Mouse (Mus musculus): ENCODE measurements at regions not wholly inside any gene's neighbourhood (a gene's known extent, or its start where the extent isn't known, plus 50 kb on each side); places are given as distances from the start of the nearest gene placed in this dataset.
A peak's percentile ranks its signal among the peaks of the same experiment; 100 is the strongest.

DNA sequence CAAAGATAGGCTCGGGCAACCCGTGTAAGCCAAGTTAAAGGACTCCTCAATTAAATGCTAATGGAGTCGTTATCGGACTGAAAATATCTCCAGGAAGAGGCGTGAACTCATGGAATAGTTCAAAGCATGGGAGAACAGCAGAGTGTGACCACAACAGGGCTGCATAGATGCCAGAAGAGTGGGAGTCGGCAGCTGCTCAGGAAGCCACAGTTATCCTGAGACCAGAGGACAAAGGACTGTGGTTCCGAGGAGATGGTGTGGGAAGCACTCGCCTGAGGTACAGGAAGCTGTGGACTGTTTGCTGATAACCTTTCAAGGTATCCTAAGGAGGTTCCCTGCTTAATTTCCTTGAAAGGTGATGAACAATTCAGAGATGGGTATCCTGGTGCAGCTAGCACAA lies 290.5 kb upstream of the Lyplal1 start:
- Histone ChIP-seq H3K27me3 (replicated peaks; ENCODE audit: control insufficient read depth, insufficient read depth, low read length) (no peaks in the 10 kb centered on the region), H3K4me1 (ENCODE audit: control insufficient read depth, insufficient read depth, low read length) (no peaks in the 10 kb centered on the region), H3K4me3 (ENCODE audit: insufficient read depth, low read depth, low read length) (no peak overlapping the region), H3K36me3 (ENCODE audit: control insufficient read depth, insufficient read depth, low read length) (no peaks in the 10 kb centered on the region), H3K27ac (ENCODE audit: insufficient read depth, low read depth, low read length) (no peak overlapping the region)
- DNase-seq = no peak
- 37% methylated on average over 8 of the region's 8 CpGs for WGBS
- TF ChIP-seq POLR2A (IDR thresholded peaks at IDR 0.05; ENCODE audit: low read depth, low read length) (no peak), CTCF (conservative IDR thresholded peaks at IDR 0.05; ENCODE audit: insufficient read depth, insufficient read length, low read depth, low read length) (no peak)

- H3K4me1 ChIP-seq (ENCODE audit: control insufficient read depth, insufficient read depth, low read length) = no peaks in the 10 kb centered on the region
- H3K4me3 ChIP-seq (ENCODE audit: insufficient read depth, low read depth, low read length) = no peak overlapping the region
- WGBS = 73% methylated on average over 5 of the region's 5 CpGs
- no peak for TF ChIP-seq CTCF (conservative IDR thresholded peaks at IDR 0.05; ENCODE audit: insufficient read depth, insufficient read length, low read depth, low read length)
- TF ChIP-seq POLR2A (IDR thresholded peaks at IDR 0.05; ENCODE audit: low read depth, low read length) = no peak
- H3K36me3 ChIP-seq (ENCODE audit: control insufficient read depth, insufficient read depth, low read length) = no peaks in the 10 kb centered on the region
- no peak for DNase-seq
- H3K27ac ChIP-seq (ENCODE audit: insufficient read depth, low read depth, low read length) = no peak overlapping the region
- no peaks in the 10 kb centered on the region for H3K27me3 ChIP-seq (replicated peaks; ENCODE audit: control insufficient read depth, insufficient read depth, low read length)
These were observed 288.6 kb upstream of the Lyplal1 start for GRCm38 (mm10) chr1:186405693-186406092.

- no peaks in the 10 kb centered on the region for H3K4me1 ChIP-seq (ENCODE audit: control insufficient read depth, insufficient read depth, low read length)
- H3K4me3 ChIP-seq (ENCODE audit: insufficient read depth, low read depth, low read length) = no peak overlapping the region
- no peaks in the 10 kb centered on the region for H3K36me3 ChIP-seq (ENCODE audit: control insufficient read depth, insufficient read depth, low read length)
- WGBS = 55% methylated on average over 8 of the region's 8 CpGs
- TF ChIP-seq POLR2A (IDR thresholded peaks at IDR 0.05; ENCODE audit: low read depth, low read length) = no peak
- TF ChIP-seq CTCF (conservative IDR thresholded peaks at IDR 0.05; ENCODE audit: insufficient read depth, insufficient read length, low read depth, low read length) = no peak
- no peak overlapping the region for H3K27ac ChIP-seq (ENCODE audit: insufficient read depth, low read depth, low read length)
- DNase-seq = no peak
- no peaks in the 10 kb centered on the region for H3K27me3 ChIP-seq (replicated peaks; ENCODE audit: control insufficient read depth, insufficient read depth, low read length)
These were observed 282.7 kb upstream of the Lyplal1 start for GRCm38 (mm10) chr1:186399762-186400161.

DNA sequence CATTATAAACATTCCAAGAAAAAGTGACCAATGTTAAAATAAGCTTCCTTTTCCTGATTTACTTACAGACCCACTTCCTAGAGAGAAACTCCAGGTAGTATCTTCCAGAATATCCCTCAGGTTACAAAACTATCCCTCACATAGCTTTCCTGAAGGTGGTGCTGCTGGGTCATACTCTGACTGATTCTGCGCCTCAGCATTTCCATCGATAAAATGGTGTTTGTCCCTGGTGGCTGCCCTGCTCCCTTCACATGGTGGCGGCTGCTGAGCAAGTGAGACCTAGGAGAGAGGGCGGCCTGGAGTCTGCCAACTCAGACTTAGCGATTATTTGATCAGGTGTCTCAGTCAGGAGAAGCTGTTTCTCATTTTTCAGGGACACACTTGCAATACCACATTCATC lies 275.9 kb upstream of the Lyplal1 start:
- TF ChIP-seq POLR2A (IDR thresholded peaks at IDR 0.05; ENCODE audit: low read depth, low read length) = no peak
- peak; percentile 54 for TF ChIP-seq CTCF (conservative IDR thresholded peaks at IDR 0.05; ENCODE audit: insufficient read depth, insufficient read length, low read depth, low read length)
- Histone ChIP-seq H3K4me1 (ENCODE audit: control insufficient read depth, insufficient read depth, low read length) (no peaks in the 10 kb centered on the region), H3K4me3 (ENCODE audit: insufficient read depth, low read depth, low read length) (no peak overlapping the region), H3K27me3 (replicated peaks; ENCODE audit: control insufficient read depth, insufficient read depth, low read length) (no peaks in the 10 kb centered on the region), H3K36me3 (ENCODE audit: control insufficient read depth, insufficient read depth, low read length) (no peaks in the 10 kb centered on the region), H3K27ac (ENCODE audit: insufficient read depth, low read depth, low read length) (no peak overlapping the region)
- peak; percentile 19 for DNase-seq
- WGBS = 53% methylated on average over 5 of the region's 5 CpGs

DNA sequence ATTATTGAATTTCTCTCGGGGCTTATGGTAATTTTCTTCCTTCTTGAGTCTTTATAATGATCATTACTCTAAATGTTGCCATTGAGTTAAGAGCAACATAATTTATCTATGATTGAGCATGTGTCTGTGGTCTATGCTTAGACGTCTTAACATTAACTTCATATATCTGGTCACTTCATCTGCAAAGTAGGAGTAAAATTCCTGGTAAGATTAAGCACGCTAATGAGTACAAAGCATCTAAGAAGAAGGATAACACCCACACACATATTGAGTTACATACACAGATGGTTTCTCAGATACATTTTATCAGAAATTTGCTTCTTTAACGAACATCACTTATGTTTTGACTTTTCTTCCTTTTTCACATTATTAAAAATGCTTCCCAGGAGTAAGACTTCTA lies 267.3 kb upstream of the Lyplal1 start:
- 79% methylated on average over 4 of the region's 4 CpGs for WGBS
- no peak overlapping the region for H3K4me3 ChIP-seq (ENCODE audit: insufficient read depth, low read depth, low read length)
- DNase-seq = no peak
- H3K36me3 ChIP-seq (ENCODE audit: control insufficient read depth, insufficient read depth, low read length) = no peaks in the 10 kb centered on the region
- TF ChIP-seq CTCF (conservative IDR thresholded peaks at IDR 0.05; ENCODE audit: insufficient read depth, insufficient read length, low read depth, low read length) = no peak
- TF ChIP-seq POLR2A (IDR thresholded peaks at IDR 0.05; ENCODE audit: low read depth, low read length) = no peak
- no peaks in the 10 kb centered on the region for H3K27me3 ChIP-seq (replicated peaks; ENCODE audit: control insufficient read depth, insufficient read depth, low read length)
- no peak overlapping the region for H3K27ac ChIP-seq (ENCODE audit: insufficient read depth, low read depth, low read length)
- H3K4me1 ChIP-seq (ENCODE audit: control insufficient read depth, insufficient read depth, low read length) = no peaks in the 10 kb centered on the region

GRCm38 (mm10) chr1:186383453-186383852 lies 266.3 kb upstream of the Lyplal1 start:
- H3K36me3 ChIP-seq (ENCODE audit: control insufficient read depth, insufficient read depth, low read length) = no peaks in the 10 kb centered on the region
- H3K4me3 ChIP-seq (ENCODE audit: insufficient read depth, low read depth, low read length) = no peak overlapping the region
- no peaks in the 10 kb centered on the region for H3K4me1 ChIP-seq (ENCODE audit: control insufficient read depth, insufficient read depth, low read length)
- H3K27ac ChIP-seq (ENCODE audit: insufficient read depth, low read depth, low read length) = no peak overlapping the region
- TF ChIP-seq POLR2A (IDR thresholded peaks at IDR 0.05; ENCODE audit: low read depth, low read length) (no peak), CTCF (conservative IDR thresholded peaks at IDR 0.05; ENCODE audit: insufficient read depth, insufficient read length, low read depth, low read length) (no peak)
- no peaks in the 10 kb centered on the region for H3K27me3 ChIP-seq (replicated peaks; ENCODE audit: control insufficient read depth, insufficient read depth, low read length)
- 79% methylated on average over 2 of the region's 2 CpGs for WGBS
- DNase-seq = no peak

- no peak for TF ChIP-seq CTCF (conservative IDR thresholded peaks at IDR 0.05; ENCODE audit: insufficient read depth, insufficient read length, low read depth, low read length)
- no peak for TF ChIP-seq POLR2A (IDR thresholded peaks at IDR 0.05; ENCODE audit: low read depth, low read length)
- Histone ChIP-seq H3K4me3 (ENCODE audit: insufficient read depth, low read depth, low read length) (no peak overlapping the region), H3K27me3 (replicated peaks; ENCODE audit: control insufficient read depth, insufficient read depth, low read length) (no peaks in the 10 kb centered on the region), H3K36me3 (ENCODE audit: control insufficient read depth, insufficient read depth, low read length) (no peaks in the 10 kb centered on the region), H3K4me1 (ENCODE audit: control insufficient read depth, insufficient read depth, low read length) (no peaks in the 10 kb centered on the region), H3K27ac (ENCODE audit: insufficient read depth, low read depth, low read length) (no peak overlapping the region)
- WGBS = 89% methylated on average over 3 of the region's 3 CpGs
- DNase-seq = no peak
These were observed 265.9 kb upstream of the Lyplal1 start for GRCm38 (mm10) chr1:186383006-186383405.

Data from kidney, adult 2 months (tissue).